Mouse (Mus musculus): ENCODE measurements around the gene Sorl1.

Sorl1 gene

GRCm38 (mm10) chr9:42123713-42124576 is at the start of gene Sorl1:
Gene Sorl1, minus strand, starts transcription at chr9:42124297.
- DNase-seq (ENCODE audit: low spot score), result peak; percentile 69

DNA sequence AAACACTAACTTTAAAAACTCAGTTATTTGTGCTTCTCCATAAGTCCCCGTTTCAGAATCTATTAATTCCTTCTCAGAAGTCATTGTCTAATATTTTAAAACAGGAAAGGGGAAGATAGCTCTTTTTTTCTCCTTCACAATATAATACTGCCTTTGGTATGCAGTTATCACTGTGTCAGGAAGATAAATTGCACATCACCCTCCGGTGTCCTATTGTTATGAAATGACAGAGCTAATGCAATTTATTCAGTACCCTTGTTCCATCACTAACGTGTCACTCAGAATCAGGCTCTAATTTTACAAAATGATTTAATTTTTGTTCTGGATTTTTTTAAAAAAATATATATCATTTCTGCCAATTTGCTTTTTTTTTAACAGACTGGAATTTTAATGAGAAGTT is 49.7 kb upstream of the Sorl1 start:
- no peak for DNase-seq (ENCODE audit: low spot score)

- no peak for DNase-seq (ENCODE audit: low spot score)
Observed at GRCm38 (mm10) chr9:42169491-42169890, 45.4 kb upstream of the Sorl1 start.

DNA sequence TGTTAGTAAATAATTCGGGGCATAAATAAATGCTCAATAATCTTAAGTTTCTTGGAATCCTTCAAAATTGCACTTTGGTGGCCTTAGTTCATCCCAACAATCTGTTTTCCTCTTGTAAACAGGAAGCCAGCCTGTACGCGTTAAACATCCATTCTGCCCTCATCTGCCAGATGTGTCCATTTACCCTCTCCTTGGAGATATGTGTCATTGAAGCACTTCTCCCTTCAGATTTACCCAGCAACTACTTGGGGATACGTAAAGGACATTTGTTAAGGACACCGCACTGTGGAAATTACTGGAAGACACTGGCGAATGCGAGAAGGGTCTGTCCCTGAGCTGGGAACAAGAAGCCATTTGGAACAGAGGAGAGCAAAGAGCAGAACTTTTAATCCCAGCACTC is 44.9 kb upstream of the Sorl1 start:
- DNase-seq (ENCODE audit: low spot score), result no peak

GRCm38 (mm10) chr9:42164930-42165329 is 40.8 kb upstream of the Sorl1 start:
- no peak for DNase-seq (ENCODE audit: low spot score)

DNA sequence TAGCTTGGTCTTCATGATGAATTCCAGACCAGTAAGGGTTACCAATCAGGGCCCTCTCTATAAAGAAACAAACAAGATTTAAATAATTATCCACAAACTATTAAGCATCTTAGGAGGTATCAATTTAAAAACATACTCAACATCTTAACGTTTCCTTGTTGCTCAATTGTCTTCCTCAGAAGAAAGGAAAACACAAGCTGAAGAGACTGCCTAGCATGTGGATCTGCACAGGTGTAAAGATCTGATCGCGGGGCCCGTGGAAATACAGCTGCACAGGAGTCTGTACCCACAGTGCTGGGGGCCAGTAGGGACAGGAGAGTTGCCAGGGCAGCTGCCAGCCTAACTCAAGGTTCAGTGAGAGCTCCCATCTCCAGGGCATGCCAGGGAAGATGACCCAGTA is 38.9 kb upstream of the Sorl1 start:
- DNase-seq (ENCODE audit: low spot score), result no peak

GRCm38 (mm10) chr9:42159376-42159775 is 35.3 kb upstream of the Sorl1 start:
- no peak for DNase-seq (ENCODE audit: low spot score)

- no peak for DNase-seq (ENCODE audit: low spot score)
Observed at GRCm38 (mm10) chr9:42158652-42159051, 34.6 kb upstream of the Sorl1 start.

GRCm38 (mm10) chr9:42157981-42158380 is 33.9 kb upstream of the Sorl1 start:
- DNase-seq (ENCODE audit: low spot score), result no peak

DNA sequence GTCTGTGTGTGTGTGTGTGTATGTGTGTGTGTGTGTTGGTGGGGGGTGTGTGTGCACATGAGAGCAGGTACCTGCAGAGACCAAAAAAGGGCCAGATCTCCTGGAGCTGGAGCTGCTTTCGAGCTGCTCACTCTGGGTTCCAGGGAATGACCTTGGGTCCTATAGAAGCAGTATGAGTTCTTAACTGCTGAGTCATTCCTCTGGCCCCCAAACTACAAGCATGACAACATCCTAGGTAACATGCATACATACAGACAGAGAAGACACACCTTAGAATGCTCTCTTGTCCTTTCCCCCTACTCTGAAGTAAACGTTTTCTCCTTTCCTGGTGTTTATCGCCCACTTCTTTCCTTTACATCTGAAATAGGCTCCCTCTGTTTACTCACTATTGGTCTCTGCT is 32.5 kb upstream of the Sorl1 start:
- DNase-seq (ENCODE audit: low spot score), result no peak

DNA sequence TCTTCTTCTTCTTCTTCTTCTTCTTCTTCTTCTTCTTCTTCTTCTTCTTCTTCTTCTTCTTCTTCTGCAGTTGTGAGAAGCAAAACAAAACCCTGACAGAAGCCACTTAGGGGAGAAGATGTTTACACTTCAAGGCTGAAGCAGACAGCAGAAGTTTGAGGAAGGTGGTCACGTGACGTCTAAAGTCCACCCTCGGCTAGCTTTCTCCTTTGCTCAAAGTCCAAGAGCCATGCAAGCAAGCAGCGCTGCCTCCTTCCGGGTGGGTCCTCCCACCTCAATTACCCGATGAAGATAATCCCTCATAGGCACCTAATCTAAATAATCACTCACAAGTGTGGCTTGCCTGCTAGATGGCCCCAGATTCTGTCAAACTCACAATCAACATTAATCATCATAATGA is 30.6 kb upstream of the Sorl1 start:
- no peak for DNase-seq (ENCODE audit: low spot score)

- no peak for DNase-seq (ENCODE audit: low spot score)
Observed at GRCm38 (mm10) chr9:42148816-42149215, 24.7 kb upstream of the Sorl1 start.

GRCm38 (mm10) chr9:42148036-42148435 is 23.9 kb upstream of the Sorl1 start:
- no peak for DNase-seq (ENCODE audit: low spot score)

DNA sequence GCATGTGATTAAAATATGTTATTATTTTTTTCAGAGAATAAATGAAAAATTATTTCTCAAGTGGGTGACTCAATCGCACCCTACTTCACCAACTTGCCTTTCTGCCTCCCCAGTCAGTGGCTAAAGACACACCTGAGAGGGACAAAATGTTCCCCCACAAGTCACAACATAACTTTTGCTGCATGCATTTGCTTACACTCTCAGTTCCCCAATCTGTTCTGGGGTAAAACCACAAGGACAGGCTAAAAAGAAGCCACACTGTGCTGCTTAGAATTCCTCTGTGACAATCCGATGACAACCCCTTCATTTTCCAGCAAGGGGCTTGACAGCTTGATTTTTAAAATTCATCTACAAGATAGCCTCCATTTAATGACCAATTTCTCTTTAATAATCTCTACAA is 22.4 kb upstream of the Sorl1 start:
- DNase-seq (ENCODE audit: low spot score), result no peak

GRCm38 (mm10) chr9:42141549-42142210 is 17.6 kb upstream of the Sorl1 start:
- DNase-seq (ENCODE audit: low spot score), result no peak

DNA sequence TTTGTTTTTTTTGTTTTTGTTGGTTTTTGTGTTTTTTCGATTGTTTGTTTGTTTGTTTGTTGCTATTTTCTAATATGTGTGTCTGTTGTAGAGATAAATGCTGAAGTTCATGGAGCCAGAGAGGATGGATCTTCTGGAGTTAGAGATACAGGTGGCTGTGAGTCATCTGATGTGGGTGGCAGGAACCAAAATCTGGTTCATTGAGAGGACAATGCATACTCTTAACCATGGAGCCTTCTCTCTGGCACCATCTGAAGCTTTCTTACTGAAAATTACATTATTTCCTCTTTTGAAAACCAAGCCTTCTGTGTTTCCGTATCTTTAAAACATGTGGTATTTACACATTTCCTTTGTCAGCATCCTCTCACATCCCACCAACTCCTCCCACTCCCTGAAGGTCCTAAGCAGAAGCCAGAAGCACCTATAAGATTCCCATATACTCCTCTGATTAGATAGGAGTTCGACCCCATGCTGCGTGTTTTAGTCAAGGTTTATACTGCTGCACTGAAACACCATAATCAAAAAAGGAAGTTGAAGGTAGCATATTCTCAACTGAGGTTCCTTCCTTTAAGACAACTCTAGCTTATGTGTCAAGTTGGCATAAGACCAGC is 14.3 kb upstream of the Sorl1 start:
- no peak for DNase-seq (ENCODE audit: low spot score)

GRCm38 (mm10) chr9:42137578-42137977 is 13.5 kb upstream of the Sorl1 start:
- DNase-seq (ENCODE audit: low spot score), result no peak

GRCm38 (mm10) chr9:42130793-42131760 is 7.0 kb upstream of the Sorl1 start:
- DNase-seq (ENCODE audit: low spot score), result no peak

GRCm38 (mm10) chr9:42127983-42128382 is 3.9 kb upstream of the Sorl1 start:
- no peak for DNase-seq (ENCODE audit: low spot score)

DNA sequence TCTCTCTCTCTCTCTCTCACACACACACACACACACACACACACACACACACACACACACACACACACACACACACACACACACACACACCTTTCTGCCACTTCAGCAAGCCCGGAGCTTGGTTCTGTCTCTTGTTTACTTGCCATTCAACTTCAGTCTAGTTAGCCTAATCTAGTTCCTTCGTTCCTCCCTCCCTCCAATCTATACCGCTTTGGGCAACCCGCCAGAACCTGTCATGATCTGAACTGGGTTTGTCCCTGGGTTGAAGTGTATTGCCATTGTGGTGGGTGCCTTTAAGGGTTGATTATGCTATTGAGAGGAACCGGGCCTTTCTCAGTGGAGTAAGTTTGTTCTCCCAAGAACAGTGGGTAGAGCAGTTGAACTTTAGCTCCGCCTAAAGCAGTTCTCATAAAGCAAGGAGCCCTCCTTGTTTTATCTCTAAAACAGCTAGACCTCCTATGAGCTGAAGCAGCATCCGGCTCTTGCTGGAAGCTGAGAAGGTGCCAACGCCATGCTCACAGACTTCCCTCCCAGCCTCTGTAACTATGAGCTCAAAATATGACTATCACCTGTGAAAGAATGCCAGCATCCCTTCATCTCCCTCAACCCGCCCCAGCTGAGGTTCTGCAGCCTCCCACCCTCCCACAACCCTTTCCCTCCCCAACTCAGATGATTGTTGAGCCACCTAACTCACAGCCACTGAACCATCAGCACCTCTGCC is 1.3 kb upstream of the Sorl1 start:
- no peak for DNase-seq (ENCODE audit: low spot score)

DNA sequence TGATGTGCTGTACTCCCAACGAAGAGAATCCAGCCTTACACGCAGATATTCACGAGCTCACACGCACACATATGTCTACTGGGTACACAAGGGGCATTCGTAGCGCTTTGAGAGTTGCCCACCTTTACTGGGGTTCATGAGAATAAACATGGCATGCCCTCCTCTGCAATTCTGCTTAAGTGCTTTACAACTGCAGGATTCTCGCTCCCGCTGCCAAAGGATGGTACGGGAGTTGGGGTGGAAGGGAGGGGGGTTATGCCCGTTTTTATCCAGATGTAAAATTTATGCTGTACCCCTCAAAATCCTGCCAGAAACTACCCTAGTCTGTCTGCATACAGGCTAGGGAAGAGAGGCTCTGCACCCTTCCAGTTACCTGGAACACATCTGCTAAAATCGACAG is 893 bp downstream of the Sorl1 start:
- DNase-seq (ENCODE audit: low spot score), result no peak
